Mouse (Mus musculus): ENCODE measurements around the gene Gm5767. TPM values are rescaled to one million over a fixed set of nuclear protein-coding genes. Genes with fewer than 3 reads are reported as not detected.

Gene Gm5767
- not detected for polyA plus RNA-seq (2017; shearing (Covaris generic))

DNA sequence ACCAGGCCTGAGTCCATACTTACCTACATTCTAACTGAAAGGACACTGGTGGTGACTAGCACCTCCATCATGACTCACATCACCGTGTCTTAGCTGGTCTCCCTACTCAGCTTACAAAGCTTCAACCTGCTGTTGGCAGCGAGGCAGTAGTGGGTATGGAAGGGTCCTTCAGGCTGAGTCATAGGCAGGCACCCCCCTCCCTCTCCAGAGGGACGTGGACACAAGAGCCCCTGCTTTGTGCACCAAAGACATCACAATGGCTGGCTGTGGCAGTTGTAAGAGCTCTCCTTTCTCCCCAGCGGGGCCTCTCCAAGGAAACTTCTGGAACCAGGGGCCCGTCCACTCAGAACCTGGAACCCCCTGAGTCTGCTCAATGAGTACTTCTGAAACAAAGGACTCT, at the start of gene Gm5767:
Gm5767 (plus strand) TSS at position 301 of the 400 bp plus-strand sequence.

DNA sequence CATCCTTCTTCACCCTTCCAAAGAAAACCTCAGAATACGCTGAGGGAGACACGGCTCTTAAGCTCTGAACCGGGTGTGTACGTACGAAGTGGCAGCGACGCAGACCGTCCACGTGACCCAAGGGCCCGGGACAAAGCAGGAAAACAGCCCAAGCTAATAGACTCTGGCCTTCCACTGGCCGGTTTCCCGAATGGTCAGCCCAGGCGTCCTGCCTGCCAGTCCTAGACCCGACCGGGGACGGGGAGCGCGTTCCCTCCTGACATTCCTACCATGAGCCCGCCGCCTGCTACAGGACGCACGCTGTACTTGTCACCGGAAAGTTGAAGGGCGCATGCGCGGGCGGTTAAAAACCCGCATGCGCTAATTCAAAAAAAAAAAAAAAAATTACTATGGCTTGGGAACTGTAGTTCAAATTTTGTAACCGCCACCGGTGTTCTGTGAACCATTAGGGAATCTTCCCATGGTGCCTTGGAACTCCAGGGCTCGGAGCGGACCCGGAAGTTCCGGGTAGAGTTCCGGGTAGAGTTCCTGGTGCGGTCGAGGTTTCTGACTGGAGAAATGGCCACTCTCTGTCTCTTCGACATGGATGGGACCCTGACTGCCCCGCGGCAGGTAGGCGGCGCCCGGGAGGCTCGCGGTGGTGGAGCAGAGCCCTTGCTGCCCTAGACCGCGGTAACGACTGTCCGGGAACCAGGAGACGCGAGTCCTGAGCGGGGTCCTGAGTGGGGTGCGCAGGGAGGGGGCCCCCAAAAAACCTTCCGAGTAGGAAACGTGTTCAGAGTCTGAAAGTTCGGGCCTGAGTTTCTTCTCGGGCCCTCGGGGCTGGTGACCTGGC, 43.1 kb upstream of the Gm5767 start, which contains the start of the genes Pmm2 and Tmem186:
Pmm2 (plus strand) TSS at position 458 of the 835 bp plus-strand sequence.
Tmem186 (minus strand) TSS at position 496 of the 835 bp plus-strand sequence.

DNA sequence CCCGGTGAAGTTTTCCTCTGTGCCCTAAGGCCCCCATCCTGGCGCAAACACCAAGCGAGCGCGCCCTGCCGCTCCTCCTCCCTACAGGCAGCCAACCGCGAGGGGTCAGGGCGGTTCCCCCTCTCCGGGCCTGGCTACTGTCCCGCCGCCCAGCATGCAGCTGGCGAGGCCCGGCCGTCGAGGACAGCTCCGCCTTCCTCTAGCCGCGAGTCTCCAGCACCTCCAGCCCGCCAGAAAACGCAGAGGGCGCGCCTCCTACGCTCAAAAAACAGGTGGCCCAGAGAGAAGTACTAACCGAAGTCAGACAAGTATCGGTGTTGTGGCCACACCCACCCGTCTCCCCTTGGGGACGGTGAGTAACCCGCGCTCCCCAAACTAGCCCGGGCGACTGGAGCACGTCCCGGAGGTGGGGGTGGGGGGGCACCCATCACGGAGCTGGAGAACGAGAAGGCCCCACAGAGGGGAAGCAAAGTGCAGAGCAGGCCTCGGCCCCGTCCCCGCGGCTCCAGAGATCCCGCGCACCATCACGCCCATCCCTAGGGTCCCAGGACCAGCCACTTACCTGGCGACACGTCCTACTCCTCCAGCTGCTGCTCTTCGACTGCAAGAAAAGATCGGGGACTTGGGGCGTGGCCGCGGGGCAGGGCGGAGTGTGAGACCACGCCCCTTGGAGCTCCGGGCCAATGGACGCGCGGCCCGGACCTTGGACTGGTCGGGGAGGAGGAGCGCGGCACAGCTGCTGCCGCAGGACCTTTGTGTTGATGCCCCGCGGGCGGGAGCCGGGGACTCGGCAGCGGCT, 8.8 kb upstream of the Gm5767 start, which contains the start of gene Carhsp1:
Carhsp1 (minus strand) TSS at position 605 of the 799 bp plus-strand sequence.

Other genes starting within 250 kb of the Gm5767 start
- 42.5 TPM for gene Mettl22, start 210.0 kb upstream of the Gm5767 start, polyA plus RNA-seq (2017; shearing (Covaris generic))
- gene Abat, start 167.3 kb upstream of the Gm5767 start, polyA plus RNA-seq (2017; shearing (Covaris generic)) = 0.77 TPM
- gene Pmm2, start 43.1 kb upstream of the Gm5767 start, polyA plus RNA-seq (2017; shearing (Covaris generic)) = 121 TPM
- 21.1 TPM for gene Tmem186, start 43.1 kb upstream of the Gm5767 start, polyA plus RNA-seq (2017; shearing (Covaris generic))
- 24.1 TPM for gene Carhsp1, start 8.6 kb upstream of the Gm5767 start, polyA plus RNA-seq (2017; shearing (Covaris generic))
- gene Usp7, start 111.5 kb downstream of the Gm5767 start, polyA plus RNA-seq (2017; shearing (Covaris generic)) = 19.7 TPM
- gene 1810013L24Rik, start 149.3 kb downstream of the Gm5767 start, polyA plus RNA-seq (2017; shearing (Covaris generic)) = 10.4 TPM